Mouse (Mus musculus): ENCODE data around the gene Dusp1. TPM values are rescaled to one million over a fixed set of nuclear protein-coding genes. Genes with fewer than 3 reads are reported as not detected.

The Dusp1 gene
- total and polyA plus RNA-seq, 3 experiments: 3.5 to 9.9 (median 5.6) TPM

- in situ Hi-C loops (cut with MboI; ENCODE audit: low pct_ligation_motif_present, low pct_unique_long_range_greater_than_20kb, low sequenced_read_pairs) (no loop called here), dilution Hi-C loops (cut with MboI; ENCODE audit: extremely low pct_ligation_motif_present, extremely low pct_unique_long_range_greater_than_20kb, low sequenced_read_pairs) (no loop called here)
- no peak for DNase-seq (ENCODE audit: extremely low read depth)
- Histone ChIP-seq H3K27me3 (replicated peaks) (no peaks in the 10 kb centered on the region), H3K27ac (ENCODE audit: insufficient read depth, low read depth) (no peak overlapping the region), H3K4me3 (replicated peaks in 1 of 3; ENCODE audit: low read depth in 2 of 3, low read length in 2 of 3, poor library complexity in 1 of 3) (no peak overlapping the region), H3K4me2 (ENCODE audit: insufficient read depth, low read depth, poor library complexity, severe bottlenecking) (no peak overlapping the region), H3K9ac (ENCODE audit: insufficient read depth, low read depth) (no peak overlapping the region), H3K9me3 (replicated peaks; ENCODE audit: low read length) (no peaks in the 10 kb centered on the region), H3K36me3 (replicated peaks in 1 of 2; ENCODE audit: control insufficient read depth in 1 of 2, insufficient read depth in 1 of 2, low read length in 1 of 2) (peaks cover 52 to 99% of the 10 kb centered on the region in 2 experiments), H3K79me2 (replicated peaks; ENCODE audit: control insufficient read depth, extremely low read depth, insufficient read depth, poor library complexity, severe bottlenecking) (peaks cover 58% of the 10 kb centered on the region), H3K4me1 (ENCODE audit: control insufficient read depth in 1 of 2, insufficient read depth in 2 of 2) (peaks cover 17 to 48% of the 10 kb centered on the region in 2 experiments)
- TF ChIP-seq MAZ (IDR thresholded peaks at IDR 0.05; ENCODE audit: low read depth, low read length) (no peak), NELFE (IDR thresholded peaks at IDR 0.05; ENCODE audit: low read depth, low read length) (no peak), KAT2A (IDR thresholded peaks at IDR 0.05; ENCODE audit: insufficient replicate concordance, low read length) (no peak), RAD21 (IDR thresholded peaks at IDR 0.05; ENCODE audit: low read depth, low read length) (no peak), ZC3H11A (IDR thresholded peaks at IDR 0.05; ENCODE audit: low read depth, low read length) (no peak), RCOR1 (conservative IDR thresholded peaks at IDR 0.05; ENCODE audit: low read depth, low read length) (no peak), SMC3 (IDR thresholded peaks at IDR 0.05; ENCODE audit: low read depth, low read length) (no peak), EP300 (IDR thresholded peaks at IDR 0.05; ENCODE audit: low read length) (no peak), MEF2A (IDR thresholded peaks at IDR 0.05; ENCODE audit: borderline replicate concordance, low read depth, low read length) (no peak), POLR2AphosphoS2 (IDR thresholded peaks at IDR 0.05; ENCODE audit: low read depth, low read length) (no peak), CHD1 (IDR thresholded peaks at IDR 0.05; ENCODE audit: low read depth, low read length) (no peak), SIN3A (IDR thresholded peaks at IDR 0.05; ENCODE audit: low read length) (no peak)
Measured at GRCm38 (mm10) chr17:26574118-26574517, 12.2 kb upstream of the Dusp1 start.

- peaks cover 73% of the 10 kb centered on the region for H3K79me2 ChIP-seq (replicated peaks; ENCODE audit: control insufficient read depth, extremely low read depth, insufficient read depth, poor library complexity, severe bottlenecking)
- no peaks in the 10 kb centered on the region for H3K9me3 ChIP-seq (replicated peaks; ENCODE audit: low read length)
- H3K27me3 ChIP-seq (replicated peaks): no peaks in the 10 kb centered on the region
- dilution Hi-C loops (cut with MboI; ENCODE audit: extremely low pct_ligation_motif_present, extremely low pct_unique_long_range_greater_than_20kb, low sequenced_read_pairs) (no loop called here), in situ Hi-C loops (cut with MboI; ENCODE audit: low pct_ligation_motif_present, low pct_unique_long_range_greater_than_20kb, low sequenced_read_pairs) (no loop called here)
- no peak for TF ChIP-seq MAFK (IDR thresholded peaks at IDR 0.05; ENCODE audit: insufficient replicate concordance, low read length)
- no peak for TF ChIP-seq HCFC1 (IDR thresholded peaks at IDR 0.05; ENCODE audit: low read depth, low read length)
- TF ChIP-seq JUND (conservative IDR thresholded peaks at IDR 0.05; ENCODE audit: low read depth, low read length): no peak
- TF ChIP-seq BHLHE40 (IDR thresholded peaks at IDR 0.05; ENCODE audit: low read depth, low read length): no peak
- TF ChIP-seq UBTF (IDR thresholded peaks at IDR 0.05; ENCODE audit: low read depth, low read length): no peak
- no peak for TF ChIP-seq NRF1 (IDR thresholded peaks at IDR 0.05; ENCODE audit: low read depth, low read length)
- no peak for TF ChIP-seq JUN (IDR thresholded peaks at IDR 0.05; ENCODE audit: insufficient read depth, low read depth, low read length)
- no peak for TF ChIP-seq SMC3 (IDR thresholded peaks at IDR 0.05; ENCODE audit: low read depth, low read length)
- no peak for TF ChIP-seq CHD1 (IDR thresholded peaks at IDR 0.05; ENCODE audit: low read depth, low read length)
- TF ChIP-seq USF2 (conservative IDR thresholded peaks at IDR 0.05; ENCODE audit: low read depth, low read length): no peak
- H3K4me1 ChIP-seq (ENCODE audit: control insufficient read depth in 1 of 2, insufficient read depth in 2 of 2): peaks cover 17 to 54% of the 10 kb centered on the region in 2 experiments
- H3K27ac ChIP-seq (ENCODE audit: insufficient read depth, low read depth): no peak overlapping the region
- no peak overlapping the region for H3K4me3 ChIP-seq (replicated peaks in 1 of 3; ENCODE audit: low read depth in 2 of 3, low read length in 2 of 3, poor library complexity in 1 of 3)
- H3K4me2 ChIP-seq (ENCODE audit: insufficient read depth, low read depth, poor library complexity, severe bottlenecking): no peak overlapping the region
- H3K36me3 ChIP-seq (replicated peaks in 1 of 2; ENCODE audit: control insufficient read depth in 1 of 2, insufficient read depth in 1 of 2, low read length in 1 of 2): peaks cover 58 to 98% of the 10 kb centered on the region in 2 experiments
- DNase-seq (ENCODE audit: extremely low read depth): no peak
- no peak overlapping the region for H3K9ac ChIP-seq (ENCODE audit: insufficient read depth, low read depth)
Measured at GRCm38 (mm10) chr17:26572265-26572664, 10.3 kb upstream of the Dusp1 start.
